Mouse (Mus musculus) CH12.LX (cell line): ENCODE results near the gene Agpat4. TPM values are rescaled to one million over a fixed set of nuclear protein-coding genes. Genes with fewer than 3 reads are reported as not detected.

Experiments
- DNase-seq: peaks from one replicate; pipeline ENCODE4 v3.0.0-alpha.2; 2013; ENCODE audit errors: extremely low read depth
- H3K27ac ChIP-seq: 2 replicates; pipeline ENCODE4 v1.5.1; 2012; ENCODE audit warnings: low read depth, mild to moderate bottlenecking, control low read depth, moderate library complexity; ENCODE audit not compliant: insufficient read depth
- H3K27me3 ChIP-seq: replicated peaks from 2 replicates; pipeline ENCODE3; 2012; ENCODE audit warnings: inconsistent platforms
- H3K36me3 ChIP-seq, 2 experiments: replicated peaks in 1 of 2; 2 replicates each; pipeline versions ENCODE3 to v1.6.1; 2012; ENCODE audit warnings: inconsistent platforms in 1 of 2, low read length in 1 of 2, mild to moderate bottlenecking in 1 of 2, mixed read lengths in 1 of 2, moderate library complexity in 1 of 2; ENCODE audit not compliant: control insufficient read depth in 1 of 2, insufficient read depth in 1 of 2
- H3K4me1 ChIP-seq, 2 experiments: 2 replicates each; pipeline ENCODE4 v1.6.1; 2012; ENCODE audit warnings: inconsistent platforms in 1 of 2, moderate library complexity in 1 of 2; ENCODE audit not compliant: insufficient read depth in 2 of 2, control insufficient read depth in 1 of 2
- H3K4me2 ChIP-seq: 2 replicates; pipeline ENCODE4 v1.6.1; 2012; ENCODE audit warnings: low read depth, mild to moderate bottlenecking, control low read depth; ENCODE audit not compliant: poor library complexity, insufficient read depth, severe bottlenecking
- H3K4me3 ChIP-seq, 3 experiments: fragments of 150-350 bp in 1 of 3; sonication (generic) in 1 of 3; replicated peaks in 1 of 3; 2 replicates each; pipeline versions ENCODE3 to v1.5.1; 2011 to 2012; ENCODE audit warnings: low read depth in 2 of 3, low read length in 2 of 3, mild to moderate bottlenecking in 2 of 3, moderate library complexity in 2 of 3, control low read depth in 1 of 3, improper control_type of control experiment in 1 of 3, inconsistent platforms in 1 of 3, mixed read lengths in 1 of 3; ENCODE audit not compliant: poor library complexity in 1 of 3
- H3K79me2 ChIP-seq: replicated peaks from 2 replicates; pipeline ENCODE4 v1.6.1; 2012; ENCODE audit warnings: mild to moderate bottlenecking, moderate library complexity; ENCODE audit not compliant: control insufficient read depth, poor library complexity, insufficient read depth, severe bottlenecking; ENCODE audit errors: extremely low read depth
- H3K9ac ChIP-seq: 2 replicates; pipeline ENCODE4 v1.6.1; 2012; ENCODE audit warnings: low read depth, mild to moderate bottlenecking, control low read depth, moderate library complexity; ENCODE audit not compliant: insufficient read depth
- H3K9me3 ChIP-seq: replicated peaks from 2 replicates; pipeline ENCODE3; 2012; ENCODE audit warnings: low read length, inconsistent platforms, mixed read lengths
- BHLHE40 ChIP-seq: IDR thresholded peaks from 2 replicates; pipeline ENCODE4 v1.6.1; 2011; ENCODE audit warnings: mild to moderate bottlenecking, low read depth, low read length, improper control_type of control experiment
- ELF1 ChIP-seq: IDR thresholded peaks from 2 replicates; pipeline ENCODE4 v1.6.1; 2014; ENCODE audit warnings: low read depth, mild to moderate bottlenecking, inconsistent platforms, low read length, improper control_type of control experiment
- EP300 ChIP-seq: IDR thresholded peaks from 2 replicates; pipeline ENCODE4 v1.6.1; 2011; ENCODE audit warnings: low read length, improper control_type of control experiment
- ETS1 ChIP-seq: conservative IDR thresholded peaks from 2 replicates; pipeline ENCODE4 v1.6.1; 2012; ENCODE audit warnings: low read depth, mild to moderate bottlenecking, inconsistent platforms, low read length, improper control_type of control experiment, moderate library complexity
- GABPA ChIP-seq: IDR thresholded peaks from 2 replicates; pipeline ENCODE4 v1.6.1; 2012; ENCODE audit warnings: low read depth, low read length, improper control_type of control experiment, inconsistent platforms; ENCODE audit not compliant: insufficient replicate concordance
- HCFC1 ChIP-seq: IDR thresholded peaks from 2 replicates; pipeline ENCODE4 v1.6.1; 2012; ENCODE audit warnings: low read depth, mild to moderate bottlenecking, inconsistent platforms, low read length, improper control_type of control experiment
- IRF4 ChIP-seq: IDR thresholded peaks from 2 replicates; pipeline ENCODE4 v1.6.1; 2014; ENCODE audit warnings: low read depth, mild to moderate bottlenecking, inconsistent platforms, low read length, improper control_type of control experiment
- JUND ChIP-seq: conservative IDR thresholded peaks from 2 replicates; pipeline ENCODE4 v1.6.1; 2011; ENCODE audit warnings: low read depth, low read length, improper control_type of control experiment
- KAT2A ChIP-seq: IDR thresholded peaks from 2 replicates; pipeline ENCODE4 v1.6.1; 2012; ENCODE audit warnings: low read length, improper control_type of control experiment, inconsistent platforms; ENCODE audit not compliant: insufficient replicate concordance
- MAX ChIP-seq: IDR thresholded peaks from 2 replicates; pipeline ENCODE4 v1.6.1; 2011; ENCODE audit warnings: low read length, improper control_type of control experiment
- MEF2A ChIP-seq: IDR thresholded peaks from 2 replicates; pipeline ENCODE4 v1.6.1; 2014; ENCODE audit warnings: low read depth, mild to moderate bottlenecking, inconsistent platforms, low read length, improper control_type of control experiment, borderline replicate concordance
- MXI1 ChIP-seq: IDR thresholded peaks from 2 replicates; pipeline ENCODE4 v1.6.1; 2011; ENCODE audit warnings: mild to moderate bottlenecking, low read depth, low read length, improper control_type of control experiment
- MYC ChIP-seq: IDR thresholded peaks from 2 replicates; pipeline ENCODE4 v1.6.1; 2011; ENCODE audit warnings: low read depth, mild to moderate bottlenecking, improper control_type of control experiment, low read length
- NELFE ChIP-seq: IDR thresholded peaks from 2 replicates; pipeline ENCODE4 v1.6.1; 2011; ENCODE audit warnings: low read depth, low read length, improper control_type of control experiment
- NRF1 ChIP-seq: IDR thresholded peaks from 2 replicates; pipeline ENCODE4 v1.6.1; 2014; ENCODE audit warnings: low read depth, mild to moderate bottlenecking, inconsistent platforms, low read length, improper control_type of control experiment, moderate library complexity
- PAX5 ChIP-seq: IDR thresholded peaks from 2 replicates; pipeline ENCODE4 v1.6.1; 2012; ENCODE audit warnings: low read length, inconsistent platforms, mixed read lengths
- POLR2A ChIP-seq: IDR thresholded peaks from 2 replicates; pipeline ENCODE4 v1.6.1; 2011; ENCODE audit warnings: low read depth, mild to moderate bottlenecking, improper control_type of control experiment, low read length
- POLR2AphosphoS2 ChIP-seq: IDR thresholded peaks from 2 replicates; pipeline ENCODE4 v1.6.1; 2011; ENCODE audit warnings: low read depth, low read length, improper control_type of control experiment
- TBP ChIP-seq: conservative IDR thresholded peaks from 2 replicates; pipeline ENCODE4 v1.6.1; 2011; ENCODE audit warnings: low read depth, low read length, improper control_type of control experiment
- TCF12 ChIP-seq: IDR thresholded peaks from 2 replicates; pipeline ENCODE4 v1.6.1; 2014; ENCODE audit warnings: low read depth, mild to moderate bottlenecking, inconsistent platforms, low read length, improper control_type of control experiment
- UBTF ChIP-seq: IDR thresholded peaks from 2 replicates; pipeline ENCODE4 v1.6.1; 2012; ENCODE audit warnings: low read depth, mild to moderate bottlenecking, inconsistent platforms, low read length, improper control_type of control experiment, moderate library complexity
- ZC3H11A ChIP-seq: IDR thresholded peaks from 2 replicates; pipeline ENCODE4 v1.6.1; 2012; ENCODE audit warnings: low read depth, mild to moderate bottlenecking, inconsistent platforms, low read length, improper control_type of control experiment
- ZKSCAN1 ChIP-seq: IDR thresholded peaks from 2 replicates; pipeline ENCODE4 v1.6.1; 2012; ENCODE audit warnings: low read depth, inconsistent platforms, low read length, improper control_type of control experiment, borderline replicate concordance
- ZMIZ1 ChIP-seq: IDR thresholded peaks from 2 replicates; pipeline ENCODE4 v1.6.1; 2012; ENCODE audit warnings: low read depth, mild to moderate bottlenecking, inconsistent platforms, low read length, improper control_type of control experiment
- ZNF384 ChIP-seq: IDR thresholded peaks from 2 replicates; pipeline ENCODE4 v1.6.1; 2012; ENCODE audit warnings: low read depth, low read length, improper control_type of control experiment, inconsistent platforms
- dilution Hi-C: fragments of 300-500 bp; cut with MboI; formaldehyde crosslinking; loops from 2 replicates; pipeline ENCODE4 v1.14.3; 2020; ENCODE audit warnings: low sequenced_read_pairs; ENCODE audit not compliant: extremely low pct_unique_long_range_greater_than_20kb, extremely low pct_ligation_motif_present
- in situ Hi-C: fragments of 300-500 bp; cut with MboI; formaldehyde crosslinking; loops from 3 replicates; pipeline ENCODE4 v1.14.3; 2019; ENCODE audit warnings: low sequenced_read_pairs, low pct_ligation_motif_present, low pct_unique_long_range_greater_than_20kb, mixed read lengths
- polyA plus RNA-seq: library from polyadenylated mRNA; unstranded; fragments of >175 nt; gene quantifications from 2 replicates; pipeline ENCODE4 v1.2.1, GENCODE M21; 2012; ENCODE audit warnings: low read depth; ENCODE audit not compliant: insufficient read length
- total RNA-seq, 2 experiments: library from RNA; depleted of rRNA; stranded (reverse); fragments of 300-350 nt in 1 of 2; fragments of >200 nt in 1 of 2; gene quantifications; 2 replicates each; pipeline ENCODE4 v1.2.3; 2012 to 2014

Agpat4 gene
- total and polyA plus RNA-seq, 3 experiments, result 34.7 to 83.2 (median 44.5) TPM

DNA sequence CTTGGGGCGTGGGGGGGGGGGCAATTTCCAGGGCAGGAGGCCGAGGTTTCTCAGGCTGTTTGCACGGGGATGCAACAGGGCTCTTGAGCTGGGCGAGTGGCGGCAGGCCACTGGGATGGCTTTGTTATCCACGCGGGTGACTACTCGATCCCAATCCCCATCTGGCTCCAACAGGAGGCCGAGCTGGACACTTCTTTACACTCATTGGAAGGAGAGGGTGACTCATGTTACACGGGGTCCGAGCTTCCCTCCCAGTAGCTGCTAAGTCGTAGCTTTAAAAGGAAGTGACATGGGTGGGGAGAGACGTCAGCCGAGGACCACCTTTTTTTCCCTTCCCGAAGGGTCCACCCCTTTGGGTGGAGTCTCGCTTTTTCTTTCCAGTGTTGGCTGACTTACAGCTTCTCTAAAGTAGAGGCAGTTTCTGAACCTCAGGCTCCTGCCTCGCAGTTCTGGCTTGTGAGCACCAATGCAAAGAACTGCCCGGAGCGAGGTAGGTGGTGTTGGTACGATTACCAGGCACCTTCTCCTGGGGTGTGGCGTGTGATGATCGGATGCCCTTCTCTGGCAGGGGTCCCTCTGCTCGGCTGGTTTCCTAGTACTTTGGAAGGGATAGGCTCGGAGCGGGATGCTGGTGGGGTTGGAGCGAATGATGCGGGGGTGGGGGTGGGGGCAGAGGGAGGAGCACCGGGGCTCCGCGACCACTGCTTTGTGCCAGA lies 580 bp downstream of the Agpat4 start:
- Histone ChIP-seq H3K9ac (peak overlapping the region; percentile 88), H3K9me3 (peaks cover 7% of the 10 kb centered on the region), H3K79me2 (peaks cover 39% of the 10 kb centered on the region), H3K4me3 (peak overlapping the region; percentile 74 to 85 (median 81)), H3K27me3 (no peaks in the 10 kb centered on the region), H3K4me2 (peak overlapping the region; percentile 97), H3K4me1 (peaks cover 0 to 20% of the 10 kb centered on the region in 2 experiments; a peak in 3 of 4 replicates), H3K27ac (peak overlapping the region; percentile 78), H3K36me3 (peaks cover under 1 to 8% of the 10 kb centered on the region in 2 experiments)
- dilution Hi-C loops, result no loop called here
- DNase-seq, result peak; percentile 97
- in situ Hi-C loops, result loop anchor here (5.0 kb wide), 1 partner anchor 43 kb away; no protein-coding TSS in a partner anchor
- TF ChIP-seq UBTF (peak; percentile 34; the same call in 1 of the 2 replicates), HCFC1 (peak; percentile 61), ZMIZ1 (peak; percentile 94), ZKSCAN1 (no peak), MXI1 (peak; percentile 11; the same call in 1 of the 2 replicates), GABPA (no peak), MYC (no peak; the same call in 1 of the 2 replicates), PAX5 (no peak), JUND (peak; percentile 54; the same call in 1 of the 2 replicates), POLR2A (peak; percentile 93), ELF1 (peak; percentile 62; the same call in 1 of the 2 replicates), BHLHE40 (peak; percentile 14; the same call in 1 of the 2 replicates), NELFE (peak; percentile 91), POLR2AphosphoS2 (peak; percentile 90; the same call in 1 of the 2 replicates), IRF4 (0 out of 2 replicates have a peak, but pooled peaks have one; percentile 35), ETS1 (peak; percentile 41), ZC3H11A (no peak), KAT2A (0 out of 2 replicates have a peak, but pooled peaks have one; percentile 25), TCF12 (peak; percentile 87), NRF1 (0 out of 2 replicates have a peak, but pooled peaks have one; percentile 18), ZNF384 (peak; percentile 79), TBP (peak; percentile 97), MEF2A (no peak; the same call in 1 of the 2 replicates), EP300 (no peak), MAX (no peak; the same call in 1 of the 2 replicates)
